Mouse (Mus musculus) urinary bladder, postnatal 10 days (tissue): ENCODE measurements around the gene Cnbd2.

Experiments used
- DNase-seq: peaks from one replicate; pipeline ENCODE4 v3.0.0; 2022; ENCODE audit warnings: low spot score

Cnbd2 gene

DNA sequence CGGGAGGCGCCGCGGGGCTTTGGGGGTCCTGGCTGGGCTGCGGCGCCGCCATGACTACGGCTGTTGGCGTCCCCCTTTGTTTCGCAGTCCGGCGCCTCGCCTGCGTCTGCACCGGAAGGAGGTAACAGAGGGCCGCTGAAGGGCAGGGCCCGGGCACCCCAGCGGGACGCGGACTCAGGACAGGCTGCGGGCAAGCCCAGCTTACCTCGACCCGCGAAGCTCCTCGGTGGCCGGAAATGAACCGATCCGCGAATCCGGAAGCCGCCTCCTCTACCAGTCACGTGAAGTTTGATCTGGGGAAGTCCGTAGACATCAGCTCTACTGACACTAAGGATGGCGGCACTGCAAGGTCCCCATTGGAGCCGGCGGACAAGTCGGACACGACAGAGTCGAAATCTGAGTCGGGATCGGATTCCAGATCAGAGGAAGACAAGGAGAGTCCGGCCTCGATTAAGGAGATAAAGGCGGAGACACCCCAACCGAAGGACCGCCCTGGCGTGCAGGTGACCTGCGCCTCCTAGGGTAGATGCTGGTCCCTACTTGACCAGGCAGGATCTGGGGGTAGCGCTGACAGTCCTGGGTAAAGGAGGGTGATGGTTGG lies at the start of gene Cnbd2, which contains the start of gene Scand1:
TSS of gene Cnbd2 (plus strand) at position 3 of the 601 bp plus-strand sequence.
TSS of gene Scand1 (minus strand) at position 408 of the 601 bp plus-strand sequence.
- peak; percentile 36 for DNase-seq

DNA sequence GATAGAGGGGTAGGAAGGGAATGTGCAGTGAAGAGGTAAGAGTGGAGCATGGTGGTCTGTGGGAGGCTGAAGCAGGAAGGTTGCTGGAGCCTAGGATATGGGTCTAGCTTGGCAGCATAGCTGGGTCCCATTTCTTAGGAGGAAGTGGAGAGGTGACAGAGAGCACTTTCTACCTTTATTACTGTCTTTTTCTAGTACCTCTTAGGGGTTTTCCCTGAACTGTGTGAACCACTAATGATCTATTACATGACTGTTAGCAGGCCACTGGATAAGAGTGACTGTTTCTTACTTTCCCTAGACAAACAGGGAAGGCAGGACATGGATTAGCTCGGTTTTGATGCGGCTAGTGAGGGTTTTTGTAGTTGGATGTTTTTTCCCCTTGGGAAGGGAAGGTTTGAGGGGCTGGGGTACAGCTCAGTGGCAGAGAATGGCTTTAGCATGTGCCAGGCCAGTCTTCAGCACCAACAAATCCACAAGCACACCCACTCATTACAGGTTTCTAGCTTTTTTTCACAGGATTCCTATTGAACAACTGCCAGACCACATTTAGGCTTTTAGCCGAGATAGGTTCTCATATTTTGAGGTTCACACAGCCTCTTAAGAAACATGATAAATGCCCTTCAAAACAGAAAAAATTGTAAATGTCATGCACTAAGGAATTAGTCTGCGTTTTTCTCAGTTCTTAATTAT lies 48.8 kb upstream of the Cnbd2 start:
- DNase-seq: no peak

DNA sequence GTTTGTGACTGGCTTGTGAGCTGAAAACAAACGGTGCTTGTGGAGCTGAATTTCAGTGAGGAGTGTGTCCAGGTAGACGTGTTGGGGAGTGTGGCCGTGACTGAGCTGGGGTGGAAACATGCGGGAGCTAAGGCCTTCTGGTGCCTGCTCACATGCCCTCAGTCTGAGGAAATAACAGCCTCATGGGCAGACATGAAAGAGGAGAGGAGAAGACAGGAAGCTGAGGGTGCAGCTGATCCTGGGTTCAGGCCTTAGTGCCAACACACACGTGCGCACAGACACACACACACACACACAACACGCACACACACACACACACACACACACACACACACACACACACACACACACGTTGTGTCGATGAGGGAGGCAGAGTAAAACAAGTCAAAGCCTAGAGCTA lies 44.5 kb upstream of the Cnbd2 start:
- DNase-seq: no peak

DNA sequence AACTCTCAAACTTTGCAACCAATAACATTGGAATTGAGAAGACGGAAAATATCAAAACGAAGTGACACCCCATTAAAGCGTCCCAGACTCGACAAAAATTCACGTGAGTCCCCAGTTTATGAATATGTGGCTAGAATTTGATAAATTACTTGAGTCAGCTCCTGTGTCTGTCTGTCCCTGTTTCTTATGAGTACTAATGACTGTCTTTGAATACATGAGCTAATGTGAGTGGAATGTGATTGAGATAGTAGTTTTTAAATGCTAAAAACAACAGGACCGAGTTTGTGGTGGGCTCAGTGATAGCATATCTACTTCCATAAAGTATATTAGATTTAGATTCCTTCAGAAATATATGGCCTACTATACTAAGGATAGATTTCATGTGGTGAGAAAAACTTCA lies 39.5 kb upstream of the Cnbd2 start:
- no peak for DNase-seq

DNA sequence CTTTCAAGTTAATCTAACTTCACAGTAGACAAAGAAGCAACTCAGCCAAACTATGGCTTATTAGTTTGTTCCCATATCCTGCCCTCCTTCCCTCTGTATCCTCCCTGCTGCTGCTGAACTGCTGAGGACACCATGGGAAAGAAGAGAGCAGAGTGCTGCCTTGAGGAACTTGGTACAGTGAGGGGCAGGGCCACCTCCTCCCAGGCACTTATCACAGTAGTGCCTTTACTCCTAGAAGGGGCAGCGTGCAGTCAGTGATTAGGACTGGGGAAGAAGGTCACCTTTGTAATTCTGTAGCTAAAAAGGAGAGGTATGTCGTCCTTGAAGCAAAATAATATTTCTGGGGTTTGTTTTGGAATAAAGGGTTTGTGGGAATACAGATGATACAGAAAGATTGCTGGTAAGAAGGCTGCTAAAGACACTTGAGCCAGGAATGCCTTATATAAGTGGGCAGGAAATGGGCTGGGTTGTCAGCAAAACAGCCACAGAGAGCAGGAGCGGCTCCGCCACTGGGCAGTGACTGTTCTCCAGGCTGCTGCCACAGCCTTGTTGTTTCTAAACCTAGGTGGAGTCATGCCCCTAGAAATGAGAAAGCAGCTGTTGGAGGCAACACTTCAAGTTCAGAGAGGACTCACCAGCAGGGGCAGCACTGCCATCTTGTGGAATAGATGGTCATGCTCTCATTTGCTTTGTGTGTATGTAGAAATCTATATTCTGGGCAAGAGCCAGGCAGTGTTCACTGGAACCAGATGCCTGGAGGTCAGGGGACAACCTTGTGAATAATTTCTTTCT lies 33.7 kb upstream of the Cnbd2 start:
- peak; percentile 16 for DNase-seq

DNA sequence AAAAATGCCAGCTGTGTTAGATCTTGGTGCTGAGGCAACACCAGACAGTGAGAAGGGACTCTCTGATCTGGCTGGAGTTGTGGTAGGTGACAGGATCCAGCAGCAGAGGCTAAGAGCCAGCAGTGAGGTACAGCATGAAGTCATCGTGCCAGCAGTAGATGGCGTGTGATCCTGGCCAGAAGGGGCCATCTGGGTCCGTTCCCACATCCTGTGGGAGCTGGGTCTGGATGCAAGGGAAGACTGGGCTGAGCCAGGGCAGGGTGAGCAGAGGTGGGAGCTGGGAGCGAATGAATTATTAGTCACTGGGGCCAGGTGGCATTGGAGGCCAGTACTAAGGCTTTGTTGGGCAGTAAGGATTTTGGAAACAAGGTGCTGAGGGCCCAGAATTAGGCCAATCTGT lies 30.9 kb upstream of the Cnbd2 start:
- DNase-seq: no peak

DNA sequence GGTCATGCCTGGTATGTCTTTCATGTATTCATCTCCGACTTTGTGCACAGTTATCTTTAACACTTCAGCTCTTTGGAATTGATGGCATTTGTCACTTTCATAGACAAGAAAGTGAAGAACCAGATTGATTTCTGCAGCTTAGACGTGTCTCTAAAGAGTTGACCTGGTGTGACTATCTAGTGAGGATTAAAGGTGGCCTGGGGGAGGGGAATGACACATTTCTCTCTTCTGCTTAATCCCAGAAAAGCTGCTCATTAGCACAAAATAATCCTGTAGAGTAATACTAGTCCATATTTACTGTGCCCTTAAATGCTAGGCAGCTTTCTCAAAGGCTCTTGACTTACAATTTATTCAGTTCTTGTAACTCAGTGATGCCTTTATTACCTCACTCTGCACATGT lies 26.9 kb upstream of the Cnbd2 start:
- no peak for DNase-seq

DNA sequence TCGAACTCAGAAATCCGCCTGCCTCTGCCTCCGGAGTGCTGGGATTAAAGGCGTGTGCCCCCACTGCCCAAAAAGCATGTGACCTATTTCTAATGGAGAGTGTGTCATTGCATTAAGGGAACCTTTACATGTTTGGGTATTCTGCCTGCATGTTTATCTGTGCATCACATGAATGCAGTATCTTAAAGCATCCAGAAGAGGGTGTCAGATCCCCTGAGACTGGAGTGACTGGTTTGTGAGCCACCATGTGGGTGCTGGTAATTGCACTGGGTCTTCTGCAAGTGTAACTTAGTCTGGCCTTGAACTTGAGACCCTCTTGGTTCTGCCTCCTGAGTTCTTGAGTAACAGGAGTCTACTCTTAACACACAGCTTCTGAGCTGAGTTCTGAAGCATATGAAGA lies 25.4 kb upstream of the Cnbd2 start:
- DNase-seq: no peak

DNA sequence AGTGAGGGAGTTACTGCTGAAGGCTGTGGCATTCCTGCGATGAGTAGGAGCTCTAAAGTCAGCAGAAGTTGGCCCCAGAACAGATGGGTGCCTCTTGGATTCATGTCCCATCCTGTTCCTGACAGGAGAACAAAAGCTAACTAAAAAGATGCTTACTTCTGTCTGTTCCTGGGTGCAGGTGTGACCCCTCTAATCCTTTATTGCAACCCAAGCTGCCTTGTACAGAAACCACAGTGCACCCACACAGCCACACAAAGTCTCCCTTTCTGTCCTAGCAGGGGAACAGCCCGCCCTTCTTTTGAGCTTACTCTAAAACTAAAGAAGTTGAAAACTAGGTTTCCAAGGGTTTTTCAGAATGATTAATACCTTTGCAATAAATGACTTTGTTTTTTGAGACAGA lies 23.9 kb upstream of the Cnbd2 start:
- DNase-seq: no peak

DNA sequence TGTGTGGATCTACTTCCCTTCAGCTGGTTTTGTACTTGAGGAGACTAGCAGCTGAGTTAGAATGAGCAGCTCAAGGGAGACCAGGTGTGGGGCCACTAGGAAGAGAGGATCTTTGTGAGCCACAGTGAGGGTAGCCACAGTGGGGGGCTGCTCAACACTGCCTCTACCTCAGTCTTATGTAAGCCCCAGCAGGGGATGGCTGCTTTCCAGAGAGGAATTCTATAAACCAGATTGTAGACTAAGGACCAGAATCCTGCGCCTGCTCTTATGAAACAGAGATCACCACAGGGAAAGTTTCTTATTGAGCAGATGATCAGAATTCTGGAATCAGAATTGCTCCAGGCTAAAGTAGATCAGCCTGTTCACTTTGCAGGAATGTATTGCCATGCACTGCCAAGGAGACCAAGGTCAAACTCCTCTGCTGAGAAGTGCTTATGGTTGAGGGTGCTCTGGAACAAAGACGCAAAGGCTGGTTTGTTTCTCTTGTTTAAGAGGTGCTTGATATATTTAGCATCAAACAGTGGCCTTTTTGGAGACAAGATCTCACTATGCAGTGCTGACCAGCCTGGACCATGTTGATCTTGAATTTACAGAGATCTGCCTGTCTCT lies 22.4 kb upstream of the Cnbd2 start:
- no peak for DNase-seq

DNA sequence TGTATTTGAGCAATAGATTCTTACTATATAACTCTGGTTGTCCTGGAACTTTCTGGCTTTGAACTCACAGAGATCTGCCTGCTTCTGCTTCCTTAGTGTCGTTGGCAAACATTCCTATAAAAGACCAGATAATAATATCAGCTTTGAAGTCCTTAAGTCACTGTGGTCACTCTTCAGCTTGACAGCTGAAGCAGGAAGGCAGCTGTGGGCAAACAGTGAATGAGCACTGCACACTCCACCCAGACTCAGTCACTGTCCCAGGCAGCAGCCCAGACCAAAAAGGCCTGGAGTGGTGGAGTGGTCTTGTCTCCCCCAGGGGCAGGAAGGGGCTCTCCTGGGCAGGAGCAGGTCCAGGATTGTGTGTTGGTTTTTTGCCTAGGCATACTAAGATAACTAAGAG lies 20.1 kb upstream of the Cnbd2 start:
- no peak for DNase-seq

DNA sequence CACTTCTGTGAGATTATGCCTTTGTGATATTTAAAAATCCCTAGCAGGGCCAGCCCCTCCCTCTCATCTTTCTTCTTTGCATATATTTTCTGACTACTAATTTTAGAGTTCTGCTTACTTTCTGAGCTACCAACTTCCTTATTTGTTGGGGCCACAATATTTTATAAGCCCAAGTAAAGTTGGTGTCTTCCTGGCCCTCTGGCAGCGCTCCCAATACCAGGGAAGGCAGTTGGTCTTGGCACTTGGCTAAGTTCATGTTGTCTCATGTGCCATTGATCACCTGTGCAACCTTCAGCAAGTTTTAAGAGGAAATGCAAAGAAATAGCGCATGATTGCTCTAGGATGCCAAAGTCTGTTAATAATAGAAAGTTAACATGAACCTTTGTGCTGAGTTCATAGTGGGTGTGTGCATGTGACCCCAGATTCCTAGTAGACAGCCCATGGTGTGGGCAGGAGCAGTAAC lies 16.5 kb upstream of the Cnbd2 start:
- no peak for DNase-seq

DNA sequence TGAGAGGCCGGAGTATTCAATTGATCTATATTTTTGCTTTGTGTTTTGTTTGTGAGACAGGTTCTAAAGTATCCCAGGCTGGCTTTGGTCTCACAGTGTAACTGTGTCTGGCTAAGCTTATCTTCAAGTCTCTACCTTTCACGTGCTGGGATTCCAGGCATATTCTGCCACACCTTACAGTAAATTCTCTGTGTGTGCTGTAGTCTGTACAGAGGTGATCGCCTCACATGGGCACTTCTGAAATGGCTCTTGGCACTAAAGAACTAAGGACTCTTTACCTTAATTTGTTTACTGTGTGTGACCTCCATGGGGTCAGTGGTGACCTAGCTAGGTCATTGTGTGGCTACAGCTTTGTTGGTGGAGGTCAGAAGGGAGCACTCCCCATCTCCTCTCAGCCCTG lies 15.9 kb upstream of the Cnbd2 start:
- DNase-seq: no peak

DNA sequence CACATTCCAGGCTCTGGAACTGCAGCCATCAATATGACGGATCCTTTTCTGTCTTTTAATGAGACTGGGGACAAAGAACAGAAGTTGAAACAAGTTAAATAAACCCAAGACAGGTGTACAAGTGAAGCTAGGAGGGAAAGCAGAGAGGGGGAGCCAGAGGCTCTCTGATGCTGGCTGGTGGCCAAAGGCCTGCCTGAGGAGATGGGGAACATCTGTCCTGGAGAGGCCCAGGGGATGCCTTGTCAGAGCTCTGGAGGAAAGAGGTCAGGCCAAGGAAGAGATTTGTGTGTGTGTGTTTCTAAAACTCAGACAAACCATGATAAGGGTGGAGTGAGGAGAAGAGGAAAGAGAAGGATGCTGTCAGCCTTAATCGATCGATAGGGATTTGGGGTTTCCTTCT lies 14.4 kb upstream of the Cnbd2 start:
- DNase-seq: no peak

DNA sequence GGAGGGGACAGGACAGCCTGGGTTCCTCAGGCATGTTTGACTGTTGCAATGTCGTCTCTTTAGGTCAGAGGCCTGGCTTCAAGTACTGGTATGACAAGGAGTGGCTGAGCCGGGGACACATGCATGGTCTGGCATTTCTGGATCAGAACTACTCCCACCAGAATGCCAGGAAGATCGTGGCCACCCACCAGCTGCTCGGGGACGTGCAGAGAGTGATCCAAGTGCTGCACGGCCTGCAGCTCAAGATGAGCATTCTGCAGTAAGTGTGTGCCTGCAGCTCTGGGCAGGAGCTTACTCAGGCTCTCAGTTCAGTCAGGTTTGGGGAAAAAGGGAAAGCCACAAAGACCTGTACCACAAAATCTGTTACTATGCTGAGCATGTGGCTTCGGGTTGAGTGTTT lies 13.6 kb upstream of the Cnbd2 start:
- no peak for DNase-seq

DNA sequence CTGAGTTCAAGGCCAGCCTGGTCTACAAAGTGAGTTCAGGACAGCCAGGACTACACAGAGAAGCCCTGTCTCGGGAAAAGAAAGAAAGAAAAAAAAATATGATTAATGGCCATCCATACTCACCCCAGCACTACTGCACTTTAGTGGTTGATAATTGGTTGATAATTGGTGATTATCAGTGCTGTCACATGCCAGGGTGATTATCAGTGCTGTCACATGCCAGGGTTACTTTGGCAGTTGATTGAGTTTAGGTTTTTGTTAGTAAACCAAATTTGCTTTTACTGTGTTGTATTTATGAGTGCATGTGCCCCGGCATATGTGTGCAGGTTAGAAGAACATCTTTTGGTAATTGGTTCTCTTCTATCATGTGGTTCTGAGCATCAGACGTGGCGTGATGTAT lies 10.0 kb upstream of the Cnbd2 start:
- DNase-seq: no peak

DNA sequence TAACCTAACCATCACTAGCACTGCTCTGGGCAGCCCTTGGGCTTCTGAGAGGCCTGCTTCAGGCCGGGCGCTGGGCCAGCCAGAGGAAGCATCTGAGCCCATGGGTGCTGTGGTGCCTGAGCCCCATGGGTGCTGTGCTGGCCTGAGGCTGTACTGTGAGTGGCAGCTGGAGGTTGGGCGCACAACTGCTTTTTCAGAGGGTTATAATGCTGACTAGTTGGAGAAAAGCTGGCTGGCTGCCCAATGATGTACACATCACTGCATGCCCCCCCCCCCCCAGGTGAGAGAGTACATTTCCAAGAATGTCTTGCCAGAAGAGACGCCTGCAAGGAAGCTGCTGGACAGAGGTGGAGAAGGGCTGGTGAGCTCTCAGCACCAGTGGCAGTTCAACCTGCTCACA lies 7.7 kb upstream of the Cnbd2 start:
- no peak for DNase-seq

DNA sequence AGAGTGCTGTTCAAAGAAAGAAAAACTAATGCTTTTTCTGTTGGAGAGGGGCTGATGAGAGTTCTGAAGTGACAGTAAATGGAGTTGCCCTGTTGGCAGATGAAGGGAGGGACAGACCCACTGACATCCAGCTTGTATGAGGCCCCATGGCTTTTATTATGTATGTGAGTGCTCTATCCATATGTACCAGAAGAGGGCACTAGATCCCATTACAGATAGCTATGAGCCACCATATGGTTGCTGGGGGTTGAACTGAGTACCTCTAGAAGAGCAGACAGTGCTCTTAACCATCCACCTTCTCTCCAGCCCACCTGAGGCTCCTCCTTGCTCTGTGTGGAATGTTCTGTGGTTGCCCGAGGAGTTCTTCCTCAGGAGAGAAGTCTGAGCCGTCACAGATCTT lies 6.3 kb upstream of the Cnbd2 start:
- no peak for DNase-seq

DNA sequence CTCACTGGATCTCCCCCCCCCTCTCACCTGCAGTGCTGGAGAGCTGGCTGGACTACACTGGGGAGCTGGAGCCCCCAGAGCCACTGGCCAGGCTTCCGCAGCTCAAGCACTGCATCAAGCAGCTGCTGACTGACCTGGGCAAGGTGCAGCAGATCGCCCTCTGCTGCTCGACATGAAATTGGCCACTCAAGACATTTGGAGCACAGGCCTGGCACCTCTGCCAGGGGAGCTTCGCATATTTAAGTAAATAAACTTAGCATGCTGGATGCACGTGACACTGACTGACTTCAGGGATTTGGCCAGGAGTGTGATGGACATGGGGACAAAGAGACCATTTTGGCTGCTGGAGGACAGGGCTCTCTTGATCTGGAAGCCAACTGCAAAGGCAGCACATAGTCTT lies 4.8 kb upstream of the Cnbd2 start:
- DNase-seq: no peak

DNA sequence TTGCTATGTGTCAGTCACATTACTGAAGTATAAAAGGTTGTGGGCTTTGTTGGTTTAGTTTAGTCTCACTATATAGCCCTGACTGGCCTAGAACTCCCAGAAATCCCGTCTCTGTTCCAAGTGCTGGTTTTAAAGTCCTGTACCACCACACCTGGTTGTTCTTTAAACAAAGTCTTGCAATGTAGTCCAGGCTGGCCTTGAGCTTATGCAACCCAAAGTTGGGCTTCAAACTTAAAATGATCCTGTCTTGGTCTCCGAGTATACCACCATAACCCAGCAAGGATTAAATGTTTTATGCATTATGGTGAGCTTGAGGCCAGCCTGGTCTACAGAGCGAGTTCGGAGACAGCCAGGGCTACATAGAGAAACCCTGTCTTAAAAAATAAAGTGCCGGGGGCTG lies 2.2 kb upstream of the Cnbd2 start:
- no peak for DNase-seq

DNA sequence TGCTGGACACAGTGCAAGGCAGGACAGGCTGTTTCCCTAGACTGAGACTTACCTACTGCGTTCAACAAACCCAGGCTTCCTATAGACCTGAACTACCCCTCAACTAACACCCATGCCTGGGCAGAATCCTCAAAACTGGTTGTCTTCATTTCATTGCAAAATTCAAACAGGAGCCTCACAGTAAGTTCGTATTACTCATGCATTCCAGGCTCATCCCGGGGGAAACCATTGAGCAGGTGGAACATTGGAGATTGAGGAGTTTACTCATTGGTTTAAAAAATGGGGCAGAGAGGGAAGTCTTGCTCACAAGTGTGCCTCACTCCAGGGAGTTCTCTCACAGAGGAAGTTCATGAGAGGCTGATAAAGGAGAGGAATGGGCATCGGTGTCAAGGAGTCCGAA lies 1.6 kb upstream of the Cnbd2 start:
- no peak for DNase-seq

DNA sequence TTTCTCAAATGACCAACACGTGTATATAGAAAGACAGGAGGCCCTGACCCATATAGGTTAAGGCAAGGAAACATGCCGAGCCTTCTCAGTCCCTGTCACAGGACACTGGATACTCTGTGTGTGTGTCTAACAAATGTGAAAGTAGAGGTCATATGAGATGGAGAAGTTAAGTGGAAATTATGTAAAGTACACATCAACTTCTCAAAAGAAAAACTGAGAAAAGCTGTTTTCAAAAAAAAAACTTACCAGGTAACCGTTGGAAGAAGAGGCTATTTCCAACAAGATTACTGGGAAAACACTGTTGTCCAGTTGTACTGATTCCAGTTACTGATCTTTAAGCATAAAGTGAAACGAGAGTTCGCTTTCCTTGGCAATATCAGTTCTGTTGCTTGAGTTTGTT lies 1.2 kb upstream of the Cnbd2 start:
- DNase-seq: no peak

DNA sequence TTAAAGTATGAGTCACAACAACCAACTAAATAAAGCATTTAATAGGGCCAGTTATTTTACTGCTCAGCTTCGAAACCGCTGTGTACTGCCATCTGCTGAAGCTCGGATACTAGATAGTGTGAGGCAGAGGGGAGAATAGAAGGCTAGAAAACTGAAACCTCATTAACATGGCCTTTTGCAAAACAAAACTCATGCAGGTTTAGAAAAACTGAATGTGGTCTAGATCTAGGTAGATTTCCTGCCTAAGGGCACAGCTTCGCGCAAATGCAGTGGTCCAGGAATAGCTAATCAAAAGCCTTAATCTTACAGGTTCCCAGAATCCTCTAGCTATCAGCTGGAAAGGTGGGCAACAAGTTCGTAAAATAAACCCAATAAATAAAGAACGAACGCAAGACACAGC lies 658 bp upstream of the Cnbd2 start:
- DNase-seq: no peak
